Mouse (Mus musculus) liver, postnatal 0 days (tissue): ENCODE results near the gene Cnksr3. TPM values are rescaled to one million over a fixed set of nuclear protein-coding genes. Genes with fewer than 3 reads are reported as not detected.

ENCODE experiments used
- ATAC-seq: fragments of 200-750 bp; cut with Nextera tagmentation; 2 replicates; pipeline ENCODE4 v1.8.0; 2017; ENCODE audit warnings: mild to moderate bottlenecking, moderate library complexity
- DNase-seq: peaks from one replicate; pipeline ENCODE4 v3.0.0-alpha.2; 2016
- H3K27ac ChIP-seq: fragments of 300-500 bp; sonication (generic); 2 replicates; pipeline ENCODE4 v1.5.1; 2014; ENCODE audit warnings: antibody characterized with exemption, moderate library complexity, mild to moderate bottlenecking, low read depth
- H3K27me3 ChIP-seq: fragments of 300-500 bp; sonication (generic); 2 replicates; pipeline ENCODE4 v1.6.1; 2014; ENCODE audit warnings: low read length, control low read depth, mixed read lengths; ENCODE audit not compliant: insufficient read depth
- H3K36me3 ChIP-seq: fragments of 300-500 bp; sonication (generic); replicated peaks from 2 replicates; pipeline ENCODE4 v1.6.1; 2014; ENCODE audit warnings: mild to moderate bottlenecking, control low read depth, low read length, moderate library complexity, mixed read lengths; ENCODE audit not compliant: insufficient read depth
- H3K4me1 ChIP-seq: fragments of 300-500 bp; sonication (generic); 2 replicates; pipeline ENCODE4 v1.6.1; 2014; ENCODE audit warnings: antibody characterized with exemption, mild to moderate bottlenecking, control low read depth; ENCODE audit not compliant: insufficient read depth
- H3K4me2 ChIP-seq: fragments of 300-500 bp; sonication (generic); 2 replicates; pipeline ENCODE4 v1.6.1; 2014; ENCODE audit warnings: low read depth, mild to moderate bottlenecking, low read length, moderate library complexity, mixed read lengths
- H3K4me3 ChIP-seq: fragments of 300-500 bp; sonication (generic); 2 replicates; pipeline ENCODE4 v1.5.1; 2014; ENCODE audit warnings: low read depth, low read length
- H3K9ac ChIP-seq: fragments of 300-500 bp; sonication (generic); replicated peaks from 2 replicates; pipeline ENCODE4 v1.6.1; 2014; ENCODE audit warnings: mild to moderate bottlenecking, moderate library complexity
- H3K9me3 ChIP-seq: fragments of 300-500 bp; sonication (generic); 2 replicates; pipeline ENCODE4 v1.6.1; 2016; ENCODE audit warnings: mild to moderate bottlenecking, control low read depth, low read length, mixed read lengths
- CTCF ChIP-seq: sonication (generic); IDR thresholded peaks from 2 replicates; pipeline ENCODE4 v1.5.1; 2016; ENCODE audit warnings: antibody characterized with exemption, low read depth
- EP300 ChIP-seq: IDR thresholded peaks from 2 replicates; pipeline ENCODE4 v1.6.1; 2016; ENCODE audit warnings: antibody characterized with exemption, low read depth, mild to moderate bottlenecking
- WGBS: fragments of 180-500 bp; shearing (Covaris S2); extraction: QIAGEN DNeasy Blood & Tissue Kit; methylation state at CpG from one replicate; pipeline ENCODE4 v1.1.7; 2014; ENCODE audit not compliant: insufficient replicate concordance; 5-methylcytosine and 5-hydroxymethylcytosine counted together
- polyA plus RNA-seq: library from polyadenylated mRNA; unstranded; fragments of >200 nt; fragmentation: Nextera tagmentation; extraction: Ambion mirVana; gene quantifications from 2 replicates; pipeline ENCODE4 v1.2.1, GENCODE M21; 2015

The Cnksr3 gene
- polyA plus RNA-seq, 1 experiment from 2014 or later, result 3.8 TPM

DNA sequence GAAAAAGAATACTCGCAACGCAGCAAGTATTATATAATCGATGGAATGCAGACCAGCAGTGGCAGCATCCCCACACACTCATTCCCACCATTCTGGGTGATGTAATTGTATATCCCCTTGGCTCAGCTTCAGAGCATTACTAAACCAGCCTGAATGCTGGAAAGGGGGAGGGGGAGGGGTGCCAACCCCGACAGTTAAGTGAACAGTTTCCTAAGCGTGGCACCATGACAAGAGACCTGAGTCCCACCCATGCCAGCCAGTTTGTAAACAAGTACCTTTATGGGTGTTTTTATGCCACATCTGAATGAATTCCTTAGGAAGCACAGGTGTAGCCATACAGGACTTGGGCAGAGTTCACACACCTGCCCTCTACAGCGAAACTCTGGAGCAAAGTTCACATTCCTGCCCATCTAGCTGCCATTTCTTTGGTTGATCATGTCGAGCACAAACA, 53.0 kb downstream of the Cnksr3 start:
- Histone ChIP-seq H3K4me3 (peak overlapping the region; percentile 11; the same call in 1 of the 2 replicates), H3K9me3 (no peaks in the 10 kb centered on the region), H3K9ac (no peak overlapping the region; the same call in 1 of the 2 replicates), H3K27ac (peak overlapping the region; percentile 69), H3K36me3 (peaks cover under 1% of the 10 kb centered on the region; the same call in 1 of the 2 replicates), H3K27me3 (no peaks in the 10 kb centered on the region), H3K4me2 (peak overlapping the region; percentile 61), H3K4me1 (peaks cover 7% of the 10 kb centered on the region)
- WGBS, result 40% methylated on average over 7 of the region's 7 CpGs
- DNase-seq, result peak; percentile 55
- no peak for TF ChIP-seq EP300
- ATAC-seq, result peak; percentile 94

DNA sequence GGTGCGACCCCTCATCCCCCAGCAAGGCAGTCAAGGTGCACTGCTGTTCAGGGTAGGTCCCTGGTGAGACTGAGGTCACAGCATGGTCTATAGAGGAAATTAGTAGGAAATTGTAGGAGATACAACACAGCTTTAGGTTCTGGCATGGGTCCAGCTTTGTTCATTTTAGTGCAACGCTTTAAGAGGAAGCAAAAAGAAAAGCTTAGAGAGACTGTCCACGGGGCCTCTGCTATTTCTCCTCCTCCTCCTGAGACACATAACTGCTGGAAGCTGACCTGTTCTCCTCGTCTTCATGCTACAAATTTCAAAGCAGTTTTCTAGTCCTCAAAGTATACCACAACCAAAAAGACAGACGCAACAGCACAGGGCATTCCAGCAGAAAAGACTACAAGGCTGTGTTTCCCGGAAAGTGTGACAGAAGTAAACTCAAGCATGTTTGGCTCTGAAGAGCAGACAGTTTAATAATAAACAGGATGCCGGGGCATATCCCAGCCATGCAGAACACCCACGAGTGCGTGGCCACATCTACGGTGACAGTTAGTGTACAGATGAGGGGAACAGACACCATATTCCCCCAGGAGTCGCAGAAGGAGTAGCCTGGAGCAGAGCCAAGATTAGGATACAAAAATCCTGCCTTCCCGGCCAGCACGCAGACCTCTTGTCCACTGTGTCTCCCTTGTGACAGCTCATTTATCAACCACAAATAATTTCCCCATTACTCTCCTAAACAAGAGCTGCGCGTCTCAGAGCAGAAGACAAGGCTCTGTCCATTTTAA, 53.6 kb downstream of the Cnksr3 start:
- TF ChIP-seq CTCF (no peak; the same call in 1 of the 2 replicates), EP300 (no peak)
- no peaks in the 10 kb centered on the region for H3K27me3 ChIP-seq
- H3K36me3 ChIP-seq, result peaks cover 5% of the 10 kb centered on the region; the same call in 1 of the 2 replicates
- peak overlapping the region; percentile 11; the same call in 1 of the 2 replicates for H3K4me3 ChIP-seq
- peak overlapping the region; percentile 50 for H3K9ac ChIP-seq
- 35% methylated on average over 15 of the region's 15 CpGs for WGBS
- DNase-seq (peak; percentile 30), ATAC-seq (peak; percentile 37)
- H3K4me1 ChIP-seq, result peaks cover 7% of the 10 kb centered on the region
- peak overlapping the region; percentile 69 for H3K27ac ChIP-seq
- H3K9me3 ChIP-seq, result no peaks in the 10 kb centered on the region
- H3K4me2 ChIP-seq, result peak overlapping the region; percentile 61

DNA sequence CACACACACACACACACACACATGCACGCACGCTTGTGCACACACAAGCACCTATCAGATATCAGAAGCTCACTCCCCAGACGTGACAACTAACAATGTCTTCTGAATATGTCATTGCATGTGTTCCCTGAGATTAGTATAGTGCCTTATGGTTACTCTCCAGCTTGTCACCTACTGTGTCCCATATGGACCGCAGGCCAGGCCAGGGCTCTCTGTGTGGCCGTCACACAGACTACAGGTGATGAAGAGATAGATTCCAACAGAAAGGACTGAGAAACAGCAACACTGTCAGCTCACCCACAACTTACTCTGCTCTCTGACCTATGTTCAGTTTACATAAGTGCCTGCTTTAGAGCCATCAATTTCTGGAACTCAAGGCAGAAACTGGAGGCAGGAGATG, 57.2 kb downstream of the Cnksr3 start:
- Histone ChIP-seq H3K9ac (no peak overlapping the region), H3K36me3 (peaks cover 12% of the 10 kb centered on the region), H3K4me1 (no peaks in the 10 kb centered on the region; the same call in 1 of the 2 replicates), H3K9me3 (no peaks in the 10 kb centered on the region), H3K4me3 (no peak overlapping the region), H3K4me2 (no peak overlapping the region), H3K27ac (no peak overlapping the region), H3K27me3 (no peaks in the 10 kb centered on the region)
- TF ChIP-seq EP300, result no peak
- TF ChIP-seq CTCF, result no peak
- ATAC-seq, result no peak
- no peak for DNase-seq
- WGBS, result 89% methylated on average over 5 of the region's 5 CpGs

DNA sequence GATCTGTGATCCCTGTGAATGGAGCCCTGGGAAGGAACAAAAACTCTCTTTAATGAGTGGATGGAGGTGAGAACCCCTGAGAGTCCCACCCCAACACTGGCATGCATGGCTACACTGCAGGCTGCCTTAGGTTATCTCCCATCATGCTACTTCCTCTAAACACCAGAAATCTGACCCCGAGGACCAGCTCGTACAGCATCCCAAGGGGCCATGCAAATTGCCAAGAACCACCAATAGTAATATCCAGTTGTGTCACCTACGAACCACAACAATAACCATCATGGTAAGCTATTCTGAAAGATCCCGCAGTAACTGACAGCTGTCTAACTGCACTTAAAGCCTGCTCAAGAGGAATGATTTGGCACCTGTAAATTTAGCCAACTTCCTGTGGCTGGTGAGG, 59.1 kb downstream of the Cnksr3 start:
- H3K36me3 ChIP-seq, result peaks cover 12% of the 10 kb centered on the region
- H3K9ac ChIP-seq, result no peak overlapping the region
- no peaks in the 10 kb centered on the region for H3K9me3 ChIP-seq
- ATAC-seq (no peak), DNase-seq (no peak)
- no peak for TF ChIP-seq CTCF
- TF ChIP-seq EP300, result no peak
- no peak overlapping the region for H3K4me3 ChIP-seq
- no peaks in the 10 kb centered on the region for H3K27me3 ChIP-seq
- WGBS, result 67% methylated on average over 4 of the region's 4 CpGs
- no peaks in the 10 kb centered on the region for H3K4me1 ChIP-seq
- no peak overlapping the region for H3K27ac ChIP-seq
- H3K4me2 ChIP-seq, result no peak overlapping the region

DNA sequence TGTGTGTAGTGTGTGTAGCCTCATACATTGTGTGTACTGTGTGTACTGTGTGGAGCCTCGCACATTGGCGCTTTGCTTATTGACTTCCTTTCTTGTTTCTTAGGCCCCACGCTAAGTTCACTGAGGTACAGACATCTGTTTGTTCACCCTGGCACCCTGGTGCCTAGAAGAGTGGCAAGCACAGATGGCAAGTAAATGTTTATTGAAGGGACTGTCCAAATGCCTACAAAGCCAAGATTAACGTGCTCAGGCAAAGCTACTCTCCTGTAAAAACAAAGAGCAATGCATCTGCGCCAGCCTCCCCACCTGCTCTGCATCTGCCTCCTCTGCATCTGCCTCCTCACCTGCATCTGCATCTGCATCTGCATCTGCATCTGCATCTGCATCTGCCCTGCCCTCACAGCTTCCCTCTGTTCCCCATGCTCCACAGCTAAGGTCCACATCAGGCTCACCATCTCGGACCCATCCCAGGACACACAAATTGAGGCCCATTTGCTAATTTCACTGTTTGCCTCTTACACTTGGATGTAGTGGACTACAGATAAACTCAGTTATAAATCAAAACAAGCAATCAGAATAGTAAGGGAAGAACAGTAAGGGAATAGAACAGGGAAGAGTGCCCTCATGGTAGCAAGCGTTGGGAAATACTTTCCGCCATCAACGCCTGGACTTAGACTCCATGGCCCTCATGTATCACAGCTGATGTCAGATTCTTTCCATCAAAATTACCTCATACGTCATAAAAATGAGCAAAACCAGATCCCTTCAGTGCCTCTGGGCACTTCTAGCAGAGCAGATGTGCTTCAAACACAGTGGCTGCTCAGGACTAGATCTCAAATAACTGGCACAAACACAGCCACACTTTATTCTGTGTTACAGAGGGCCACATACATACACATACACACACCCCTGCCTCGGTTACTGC, 62.1 kb downstream of the Cnksr3 start:
- Histone ChIP-seq H3K9me3 (no peaks in the 10 kb centered on the region), H3K27ac (no peak overlapping the region), H3K4me3 (no peak overlapping the region), H3K4me2 (no peak overlapping the region), H3K27me3 (no peaks in the 10 kb centered on the region), H3K4me1 (no peaks in the 10 kb centered on the region), H3K9ac (no peak overlapping the region), H3K36me3 (peaks cover 17% of the 10 kb centered on the region)
- TF ChIP-seq CTCF, result no peak
- TF ChIP-seq EP300, result no peak
- DNase-seq (no peak), ATAC-seq (no peak)
- WGBS, result 87% methylated on average over 11 of the region's 11 CpGs

DNA sequence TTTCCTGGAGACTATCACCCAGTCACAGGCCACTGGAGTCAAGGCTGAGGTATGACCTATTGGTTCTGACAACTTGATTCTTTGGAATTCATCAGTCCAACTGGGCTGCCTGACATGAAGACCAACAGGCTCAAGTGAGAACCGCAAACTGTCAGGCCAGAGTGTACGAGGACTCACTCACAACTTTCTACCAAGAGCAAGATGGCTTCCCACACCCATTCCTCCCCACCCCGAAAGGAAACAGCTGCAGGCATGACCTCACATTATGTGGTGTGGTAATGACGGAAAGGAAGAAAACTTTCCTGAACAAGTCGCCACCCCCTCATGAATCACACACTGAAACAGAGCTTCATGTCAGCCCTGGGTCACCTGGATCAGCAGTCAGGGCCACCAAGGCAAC, 66.4 kb downstream of the Cnksr3 start:
- DNase-seq (no peak), ATAC-seq (no peak)
- H3K9me3 ChIP-seq, result no peaks in the 10 kb centered on the region
- no peak overlapping the region for H3K4me2 ChIP-seq
- H3K27ac ChIP-seq, result no peak overlapping the region
- TF ChIP-seq EP300 (no peak), CTCF (no peak)
- H3K4me1 ChIP-seq, result peaks cover 2% of the 10 kb centered on the region; the same call in 1 of the 2 replicates
- WGBS, result 78% methylated on average over 5 of the region's 5 CpGs
- H3K9ac ChIP-seq, result no peak overlapping the region
- H3K4me3 ChIP-seq, result no peak overlapping the region
- H3K36me3 ChIP-seq, result peaks cover 13% of the 10 kb centered on the region
- no peaks in the 10 kb centered on the region for H3K27me3 ChIP-seq
